Mouse (Mus musculus) kidney, embryonic 15.5 days (tissue): ENCODE results near the gene Bcl2l12. TPM values are rescaled to one million over a fixed set of nuclear protein-coding genes. Genes with fewer than 3 reads are reported as not detected.
A peak's percentile ranks its signal among the peaks of the same experiment; 100 is the strongest.

Experiments
- ATAC-seq: fragments of 200-750 bp; cut with Nextera tagmentation; replicated peaks from 2 replicates; pipeline ENCODE4 v1.8.0; 2017; ENCODE audit warnings: moderate TSS enrichment; ENCODE audit not compliant: low FRiP score
- H3K27ac ChIP-seq: fragments of 300-500 bp; sonication (generic); 2 replicates; pipeline ENCODE4 v1.5.1; 2015; ENCODE audit warnings: mild to moderate bottlenecking, inconsistent platforms
- H3K27me3 ChIP-seq: fragments of 300-500 bp; sonication (generic); 2 replicates; pipeline ENCODE4 v1.6.1; 2015; ENCODE audit warnings: inconsistent platforms
- H3K36me3 ChIP-seq: fragments of 300-500 bp; sonication (generic); 2 replicates; pipeline ENCODE4 v1.6.1; 2015; ENCODE audit warnings: inconsistent platforms
- H3K4me1 ChIP-seq: fragments of 300-500 bp; sonication (generic); 2 replicates; pipeline ENCODE4 v1.6.1; 2015; ENCODE audit warnings: inconsistent platforms
- H3K4me2 ChIP-seq: fragments of 300-500 bp; sonication (generic); 2 replicates; pipeline ENCODE4 v1.6.1; 2015; ENCODE audit warnings: moderate library complexity, mild to moderate bottlenecking, inconsistent platforms
- H3K4me3 ChIP-seq: fragments of 300-500 bp; sonication (generic); replicated peaks from 2 replicates; pipeline ENCODE4 v1.5.1; 2015; ENCODE audit warnings: mild to moderate bottlenecking, inconsistent platforms
- H3K9ac ChIP-seq: fragments of 300-500 bp; sonication (generic); 2 replicates; pipeline ENCODE4 v1.6.1; 2015; ENCODE audit warnings: mild to moderate bottlenecking, inconsistent platforms
- H3K9me3 ChIP-seq: fragments of 300-500 bp; sonication (generic); replicated peaks from 2 replicates; pipeline ENCODE4 v1.6.1; 2016; ENCODE audit warnings: inconsistent platforms
- WGBS: fragments of 180-500 bp; shearing (Covaris S2); methylation state at CpG from one replicate; pipeline ENCODE4 v1.1.7; 2015; ENCODE audit warnings: mixed read lengths; 5-methylcytosine and 5-hydroxymethylcytosine counted together
- polyA plus RNA-seq: library from polyadenylated mRNA; unstranded; fragments of >200 nt; fragmentation: Nextera tagmentation; extraction: Ambion mirVana; gene quantifications from 2 replicates; pipeline ENCODE4 v1.2.1, GENCODE M21; 2015

Gene Bcl2l12
- polyA plus RNA-seq, 1 experiment from 2014 or later: 66.5 TPM

GRCm38 (mm10) chr7:45004546-45004945 lies 6.0 kb upstream of the Bcl2l12 start:
- Histone ChIP-seq H3K27ac (peak overlapping the region; percentile 32), H3K36me3 (peaks cover 99% of the 10 kb centered on the region), H3K4me1 (peaks cover 18% of the 10 kb centered on the region), H3K27me3 (no peaks in the 10 kb centered on the region), H3K4me2 (no peak overlapping the region), H3K9me3 (no peaks in the 10 kb centered on the region), H3K4me3 (no peak overlapping the region), H3K9ac (no peak overlapping the region)
- ATAC-seq: no peak
- WGBS: 38% methylated on average over 3 of the region's 3 CpGs

GRCm38 (mm10) chr7:45002440-45002839 lies 3.9 kb upstream of the Bcl2l12 start:
- ATAC-seq: no peak

DNA sequence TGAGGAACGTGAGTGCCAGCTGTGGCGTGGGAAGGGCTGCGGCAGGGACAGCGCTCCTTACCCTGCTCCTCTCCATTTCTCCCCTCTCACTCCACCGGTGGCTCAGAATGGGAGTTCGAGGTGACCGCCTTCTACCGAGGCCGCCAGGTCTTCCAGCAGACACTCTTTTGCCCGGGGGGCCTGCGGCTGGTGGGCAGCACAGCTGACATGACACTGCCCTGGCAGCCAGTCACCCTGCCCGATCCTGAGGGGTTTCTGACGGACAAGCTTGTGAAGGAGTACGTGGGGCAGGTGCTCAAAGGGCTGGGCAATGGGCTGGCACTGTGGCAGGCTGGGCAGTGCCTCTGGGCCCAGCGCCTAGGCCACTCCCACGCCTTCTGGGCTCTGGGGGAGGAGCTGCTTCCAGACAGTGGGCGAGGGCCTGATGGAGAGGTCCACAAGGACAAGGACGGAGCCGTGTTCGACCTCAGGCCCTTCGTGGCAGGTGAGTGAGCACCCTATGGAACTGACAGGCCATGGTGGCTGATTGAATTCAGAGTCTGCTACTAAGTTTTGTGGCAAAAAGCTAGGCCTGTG lies 2.1 kb upstream of the Bcl2l12 start:
- Histone ChIP-seq H3K4me2 (no peak overlapping the region), H3K9ac (peak overlapping the region; percentile 5; the same call in 1 of the 2 replicates), H3K27me3 (no peaks in the 10 kb centered on the region), H3K4me3 (no peak overlapping the region), H3K36me3 (peaks cover 68% of the 10 kb centered on the region), H3K9me3 (no peaks in the 10 kb centered on the region), H3K27ac (peak overlapping the region; percentile 28), H3K4me1 (peaks cover 45% of the 10 kb centered on the region)
- WGBS: 77% methylated on average over 21 of the region's 21 CpGs
- ATAC-seq: no peak

More at GRCm38 (mm10) chr7:45002440-45002839, 3.9 kb upstream of the Bcl2l12 start:
- no peak overlapping the region for H3K4me2 ChIP-seq
- no peaks in the 10 kb centered on the region for H3K9me3 ChIP-seq
- peaks cover 32% of the 10 kb centered on the region for H3K4me1 ChIP-seq
- no peak overlapping the region for H3K27ac ChIP-seq
- no peak overlapping the region for H3K9ac ChIP-seq
- peaks cover 82% of the 10 kb centered on the region for H3K36me3 ChIP-seq
- H3K4me3 ChIP-seq: no peak overlapping the region
- 89% methylated on average over 7 of the region's 7 CpGs for WGBS
- no peaks in the 10 kb centered on the region for H3K27me3 ChIP-seq

DNA sequence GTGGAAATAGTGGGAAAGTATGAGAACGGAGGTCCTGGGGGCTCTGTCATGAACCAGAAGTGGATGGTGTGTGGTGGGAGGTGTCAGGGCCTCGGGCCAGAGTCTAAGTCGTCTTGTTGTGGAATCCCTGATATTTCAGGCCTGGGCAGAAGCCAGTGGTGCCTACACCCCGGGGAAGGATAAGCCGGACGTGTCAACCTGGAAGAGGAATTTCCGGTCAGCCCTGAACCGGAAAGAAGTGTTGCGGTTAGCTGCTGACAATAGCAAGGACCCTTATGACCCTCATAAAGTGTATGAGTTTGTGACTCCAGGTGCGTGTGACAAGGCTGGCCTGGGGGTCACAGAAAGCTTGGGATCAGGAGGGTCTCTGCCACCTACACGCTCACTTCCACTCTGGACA lies 1.2 kb upstream of the Bcl2l12 start:
- no peak for ATAC-seq
- 59% methylated on average over 11 of the region's 11 CpGs for whole genome bisulfite sequencing
- Histone ChIP-seq H3K27ac (peak overlapping the region; percentile 28), H3K9ac (0 out of 2 replicates have a peak overlapping the region, but pooled peaks have one; percentile 5), H3K4me2 (peak overlapping the region; percentile 91), H3K27me3 (no peaks in the 10 kb centered on the region), H3K4me3 (peak overlapping the region; percentile 79; the same call in 1 of the 2 replicates), H3K9me3 (no peaks in the 10 kb centered on the region), H3K4me1 (peaks cover 49% of the 10 kb centered on the region), H3K36me3 (peaks cover 68% of the 10 kb centered on the region)

GRCm38 (mm10) chr7:44997940-44998428 lies 528 bp downstream of the Bcl2l12 start:
- no peaks in the 10 kb centered on the region for H3K9me3 ChIP-seq
- peak overlapping the region; percentile 79 for H3K4me3 ChIP-seq
- H3K4me1 ChIP-seq: peaks cover 45% of the 10 kb centered on the region
- H3K27ac ChIP-seq: peak overlapping the region; percentile 94
- no peak for ATAC-seq
- peaks cover 67% of the 10 kb centered on the region for H3K36me3 ChIP-seq
- 2% methylated on average over 15 of the region's 15 CpGs for WGBS
- H3K4me2 ChIP-seq: peak overlapping the region; percentile 91
- H3K27me3 ChIP-seq: no peaks in the 10 kb centered on the region
- peak overlapping the region; percentile 70 for H3K9ac ChIP-seq

DNA sequence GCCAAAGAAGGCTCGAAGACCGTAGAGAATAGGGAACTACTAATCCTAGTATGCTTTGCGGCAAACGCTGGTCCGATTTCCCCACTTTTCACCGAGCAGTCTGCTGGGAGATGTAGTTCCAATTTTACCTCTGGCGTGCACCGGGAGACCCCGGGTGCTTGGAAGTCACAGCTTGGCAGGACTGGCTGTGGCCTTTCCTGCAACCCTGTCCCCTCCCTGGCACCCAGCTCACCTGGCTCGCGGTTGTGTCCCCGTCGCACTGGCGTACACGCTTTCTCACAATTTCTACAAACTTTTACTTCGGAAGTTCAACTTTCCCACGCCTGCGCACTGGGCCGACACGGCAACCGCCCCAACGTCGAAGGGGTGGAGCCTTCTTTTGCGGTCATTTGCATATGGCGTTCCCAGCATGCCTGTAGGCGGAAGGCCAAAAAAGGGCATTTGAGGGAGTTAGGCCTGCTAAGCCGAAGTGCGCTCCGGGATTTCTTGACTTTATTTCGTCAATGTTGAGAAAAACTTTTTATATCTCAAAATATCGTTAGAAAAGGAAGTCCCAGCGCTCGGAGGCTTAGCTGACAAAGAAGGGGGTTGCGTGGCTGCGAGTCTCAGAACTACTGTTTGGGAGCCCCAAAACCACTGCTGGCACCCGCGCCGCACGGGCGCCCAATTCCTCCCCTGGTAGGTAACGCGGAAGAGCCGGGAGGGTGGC lies 1.1 kb downstream of the Bcl2l12 start, which contains the start of gene Irf3:
Gene Irf3, plus strand, starts transcription at position 418 of the 709 bp plus-strand sequence.
- peak within 1 kb of the TSS; percentile 91 for H3K4me2 ChIP-seq
- H3K27ac ChIP-seq: peak within 1 kb of the TSS; percentile 94
- no peaks in the 10 kb centered on the region for H3K9me3 ChIP-seq
- peak within 1 kb of the TSS; percentile 70 for H3K9ac ChIP-seq
- H3K4me3 ChIP-seq: peak within 1 kb of the TSS; percentile 79
- peaks cover 67% of the 10 kb centered on the region for H3K36me3 ChIP-seq
- peaks cover 45% of the 10 kb centered on the region for H3K4me1 ChIP-seq
- no peaks in the 10 kb centered on the region for H3K27me3 ChIP-seq
- peak; percentile 91 for ATAC-seq
- under 1% methylated on average over 43 of the region's 43 CpGs for WGBS

DNA sequence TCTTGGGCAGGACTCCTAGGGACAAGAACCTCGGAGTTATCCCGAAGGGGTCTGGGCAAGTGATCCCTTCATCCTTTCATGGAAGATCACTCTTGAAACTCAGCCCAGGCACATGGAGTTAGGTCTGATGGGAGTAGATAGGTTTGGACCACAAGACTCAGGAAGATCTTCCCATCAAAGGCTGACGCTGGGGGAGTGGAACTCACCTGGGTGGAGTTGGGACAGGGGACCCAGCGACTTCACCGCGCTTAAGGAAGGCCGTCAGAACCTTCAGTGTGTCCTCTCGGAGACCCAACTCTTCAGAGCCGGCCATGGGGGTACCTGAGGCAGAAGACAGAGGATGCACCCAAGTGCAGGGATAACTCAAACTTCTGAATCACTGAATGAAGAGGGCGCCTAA lies 1.8 kb downstream of the Bcl2l12 start:
- Histone ChIP-seq H3K9ac (peak overlapping the region; percentile 70), H3K27ac (peak overlapping the region; percentile 94), H3K4me3 (peak overlapping the region; percentile 79), H3K36me3 (peaks cover 67% of the 10 kb centered on the region), H3K4me2 (peak overlapping the region; percentile 91), H3K4me1 (peaks cover 45% of the 10 kb centered on the region), H3K9me3 (no peaks in the 10 kb centered on the region), H3K27me3 (no peaks in the 10 kb centered on the region)
- no peak for ATAC-seq
- 12% methylated on average over 10 of the region's 10 CpGs for WGBS

DNA sequence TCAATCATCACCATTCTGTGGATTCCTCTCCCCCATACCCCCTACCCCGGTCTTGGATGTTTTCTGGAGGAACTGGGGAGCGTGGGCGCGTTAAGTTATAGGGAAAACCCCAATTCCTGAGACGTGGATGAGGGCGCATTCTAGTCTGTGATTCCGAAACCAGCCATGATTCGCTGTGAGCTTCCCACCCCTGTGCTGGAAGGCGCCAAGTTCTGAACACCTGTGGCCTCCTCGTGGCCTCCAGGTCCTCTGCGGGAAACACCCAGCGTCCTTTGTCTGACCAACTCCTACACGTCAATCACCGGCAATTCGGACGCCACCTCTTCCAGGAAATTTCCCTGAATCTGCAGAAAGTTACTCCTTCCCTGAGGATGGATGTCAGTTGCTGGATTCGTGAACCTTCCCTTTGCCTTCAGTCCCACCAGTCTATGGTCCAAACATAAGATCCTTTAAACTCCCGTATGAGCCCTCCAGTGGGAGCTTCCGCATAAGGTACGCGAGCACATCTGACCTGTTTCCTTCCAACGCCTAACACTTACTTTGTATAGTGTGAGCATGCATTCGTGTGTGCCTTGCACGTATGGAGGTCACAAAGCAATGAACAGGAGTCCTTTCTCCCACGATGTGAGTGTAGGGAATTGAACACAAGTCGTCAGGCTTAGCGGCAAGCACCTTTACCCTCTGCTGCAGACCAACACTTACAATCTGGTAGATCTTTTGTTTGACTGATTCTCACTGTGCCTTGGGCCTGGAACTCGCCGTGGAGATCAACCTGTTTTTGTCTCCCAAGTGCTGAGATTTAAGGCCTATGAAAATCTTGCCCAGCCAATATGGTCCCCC lies 11.4 kb downstream of the Bcl2l12 start:
- Histone ChIP-seq H3K4me1 (peaks cover 44% of the 10 kb centered on the region), H3K9ac (peak overlapping the region; percentile 85), H3K27ac (peak overlapping the region; percentile 96), H3K9me3 (no peaks in the 10 kb centered on the region), H3K4me2 (peak overlapping the region; percentile 72), H3K27me3 (no peaks in the 10 kb centered on the region), H3K4me3 (peak overlapping the region; percentile 97), H3K36me3 (peaks cover 45% of the 10 kb centered on the region)
- whole genome bisulfite sequencing: under 1% methylated on average over 29 of the region's 29 CpGs
- peak; percentile 19 for ATAC-seq

- H3K9ac ChIP-seq: peak within 1 kb of the TSS; percentile 97
- H3K4me2 ChIP-seq: peak within 1 kb of the TSS; percentile 72
- H3K27ac ChIP-seq: peak within 1 kb of the TSS; percentile 97
- H3K27me3 ChIP-seq: no peaks in the 10 kb centered on the region
- peaks cover 44% of the 10 kb centered on the region for H3K4me1 ChIP-seq
- peak within 1 kb of the TSS; percentile 97 for H3K4me3 ChIP-seq
- H3K9me3 ChIP-seq: no peaks in the 10 kb centered on the region
- H3K36me3 ChIP-seq: peaks cover 45% of the 10 kb centered on the region
- peak; percentile 97 for ATAC-seq
- WGBS: under 1% methylated on average over 41 of the region's 42 CpGs
Measured at GRCm38 (mm10) chr7:44986192-44986878, 12.2 kb downstream of the Bcl2l12 start, which contains the start of gene Prmt1. Gene Prmt1, minus strand, starts transcription at chr7:44986568.

- H3K36me3 ChIP-seq: peaks cover 46% of the 10 kb centered on the region
- ATAC-seq: peak; percentile 1; the same call in 1 of the 2 replicates
- peak overlapping the region; percentile 97 for H3K27ac ChIP-seq
- H3K9me3 ChIP-seq: no peaks in the 10 kb centered on the region
- H3K4me1 ChIP-seq: peaks cover 42% of the 10 kb centered on the region
- WGBS: under 1% methylated on average over 44 of the region's 45 CpGs
- H3K4me2 ChIP-seq: peak overlapping the region; percentile 67
- H3K9ac ChIP-seq: peak overlapping the region; percentile 97
- no peaks in the 10 kb centered on the region for H3K27me3 ChIP-seq
- H3K4me3 ChIP-seq: peak overlapping the region; percentile 97
Measured at GRCm38 (mm10) chr7:44985595-44986191, 12.8 kb downstream of the Bcl2l12 start.

GRCm38 (mm10) chr7:44984833-44985164 lies 13.7 kb downstream of the Bcl2l12 start:
- WGBS: 37% methylated on average over 3 of the region's 3 CpGs
- peaks cover 42% of the 10 kb centered on the region for H3K4me1 ChIP-seq
- H3K4me3 ChIP-seq: peak overlapping the region; percentile 97
- no peaks in the 10 kb centered on the region for H3K9me3 ChIP-seq
- H3K27me3 ChIP-seq: no peaks in the 10 kb centered on the region
- peak overlapping the region; percentile 67 for H3K4me2 ChIP-seq
- H3K36me3 ChIP-seq: peaks cover 48% of the 10 kb centered on the region
- peak overlapping the region; percentile 97; the same call in 1 of the 2 replicates for H3K9ac ChIP-seq
- H3K27ac ChIP-seq: peak overlapping the region; percentile 97
- no peak for ATAC-seq
